Mouse (Mus musculus): ENCODE measurements around the gene Gm7029. TPM values are rescaled to one million over a fixed set of nuclear protein-coding genes. Genes with fewer than 3 reads are reported as not detected.

Gene Gm7029
- polyA plus RNA-seq (2014; fragmentation: Illumina TruSeq; extraction: RNeasy Lipid Tissue Mini Kit (QIAGEN cat#74804); ENCODE audit: low read depth, low replicate concordance) = not detected

GRCm38 (mm10) chr17:33873537-33873936, at the start of gene Gm7029:
Gene Gm7029 (plus strand): TSS chr17:33873837.

DNA sequence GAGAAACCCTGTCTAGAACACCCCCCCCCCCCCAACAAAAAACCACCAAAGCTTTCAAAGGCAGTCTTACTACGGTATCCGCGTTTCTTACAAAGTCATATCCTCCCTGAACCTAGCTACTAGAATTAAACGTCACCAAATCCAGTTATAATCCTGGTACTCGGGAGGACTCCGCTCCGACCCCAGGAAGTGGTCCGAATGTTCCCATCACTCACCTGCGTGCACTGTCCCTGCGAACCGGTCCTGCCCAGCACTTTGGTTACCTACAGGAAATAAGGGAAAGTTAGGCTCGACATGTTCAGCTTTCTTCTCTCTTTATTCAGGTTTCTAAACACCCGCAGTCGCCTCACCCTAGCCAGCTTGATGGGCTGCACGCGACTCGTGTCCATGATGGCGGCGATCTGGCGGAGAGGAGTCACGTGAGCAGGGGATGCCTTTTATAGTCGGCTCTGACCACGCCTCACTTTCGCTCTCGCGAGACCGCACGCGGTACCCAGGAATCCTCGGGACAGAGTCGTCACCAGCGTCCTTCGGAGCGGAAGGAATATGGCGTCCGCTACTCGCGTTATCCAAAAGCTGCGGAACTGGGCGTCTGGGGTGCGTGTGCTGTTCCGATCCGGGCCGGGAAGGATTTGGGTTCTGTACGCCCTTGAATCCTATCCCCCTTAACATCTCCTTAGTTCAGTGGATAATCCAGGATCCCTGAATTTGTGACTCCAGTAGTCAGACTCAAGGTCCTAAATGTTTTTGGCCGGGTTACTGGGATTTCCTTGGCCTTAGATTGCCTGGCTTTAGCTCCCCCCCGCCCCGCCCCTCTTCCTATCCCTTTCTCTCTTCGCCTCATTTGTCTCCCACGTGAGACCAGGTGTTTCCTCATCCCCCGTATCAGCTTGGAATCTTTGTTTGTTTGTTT, 49.3 kb upstream of the Gm7029 start, which contains the start of the genes Rps28 and Ndufa7:
Gene Rps28, minus strand, starts transcription at position 479 of the 913 bp plus-strand sequence.
Gene Ndufa7, plus strand, starts transcription at position 489 of the 913 bp plus-strand sequence.

DNA sequence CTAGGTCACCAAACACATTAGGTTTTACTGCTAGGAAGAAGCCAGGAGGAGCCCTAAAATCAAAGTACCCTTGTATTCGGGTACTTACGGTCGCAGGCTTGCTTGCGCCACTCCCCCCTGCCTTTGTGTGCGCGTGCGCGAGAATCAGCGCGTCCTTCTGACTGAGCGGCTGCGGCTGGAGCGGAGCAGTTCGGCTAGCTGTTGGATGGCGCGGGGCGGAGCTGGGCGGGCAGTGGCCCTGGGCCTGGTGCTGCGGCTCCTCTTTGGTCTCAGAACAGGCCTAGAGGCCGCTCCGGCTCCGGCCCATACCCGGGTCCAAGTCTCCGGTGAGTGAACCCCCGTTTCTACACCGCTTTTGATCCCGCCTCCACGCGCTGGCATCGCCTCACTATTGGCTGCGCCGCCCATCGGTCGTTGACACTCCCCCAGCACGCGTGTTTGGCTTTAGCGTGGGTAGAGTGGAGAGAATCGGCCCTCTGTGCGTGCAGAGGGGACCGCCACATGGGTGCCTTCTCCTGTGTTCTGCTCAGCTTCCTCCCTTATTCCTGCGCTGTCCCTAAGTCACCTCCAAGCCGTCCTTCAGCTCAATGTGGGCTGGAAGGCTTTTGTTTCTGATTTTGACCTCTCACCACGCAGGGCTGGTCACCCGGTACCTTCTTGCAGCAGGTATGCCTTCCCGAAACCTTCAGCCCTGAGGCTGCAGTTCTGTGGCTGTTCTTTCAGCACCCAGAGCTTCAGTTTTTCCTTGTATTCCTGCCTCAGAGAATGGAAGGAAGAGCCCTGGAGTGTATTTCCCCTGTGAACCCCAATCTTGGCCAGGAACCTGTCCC, 30.5 kb upstream of the Gm7029 start, which contains the start of gene Cd320:
Gene Cd320, plus strand, starts transcription at position 126 of the 830 bp plus-strand sequence.

DNA sequence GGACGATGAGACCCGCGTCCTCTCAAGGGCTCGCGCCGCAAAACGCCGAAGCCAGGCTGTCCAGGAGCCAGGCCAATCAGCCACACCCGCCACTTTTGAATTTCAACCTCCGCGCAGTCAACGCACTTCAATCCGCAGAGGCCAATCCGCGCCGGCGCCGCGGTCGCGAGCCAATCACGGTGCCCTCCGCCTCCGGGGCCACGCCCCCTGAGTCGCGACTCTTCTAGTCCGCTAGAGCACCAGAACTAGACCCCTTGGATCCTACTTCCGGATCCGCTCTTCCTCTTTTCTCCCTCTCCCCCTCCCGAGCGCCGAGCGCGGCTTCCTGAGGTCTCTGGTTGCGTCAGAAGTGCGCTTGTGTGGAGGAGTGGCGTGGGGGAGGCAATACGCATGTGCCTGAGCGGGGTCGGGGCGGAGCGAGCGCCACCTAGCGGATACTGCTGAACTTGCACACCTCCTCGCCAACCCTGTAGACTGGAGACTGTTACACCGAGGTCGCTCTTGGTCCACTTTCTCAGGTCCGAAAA, 17.0 kb downstream of the Gm7029 start, which contains the start of gene Kifc1:
Gene Kifc1, minus strand, starts transcription at position 129 of the 527 bp plus-strand sequence.

DNA sequence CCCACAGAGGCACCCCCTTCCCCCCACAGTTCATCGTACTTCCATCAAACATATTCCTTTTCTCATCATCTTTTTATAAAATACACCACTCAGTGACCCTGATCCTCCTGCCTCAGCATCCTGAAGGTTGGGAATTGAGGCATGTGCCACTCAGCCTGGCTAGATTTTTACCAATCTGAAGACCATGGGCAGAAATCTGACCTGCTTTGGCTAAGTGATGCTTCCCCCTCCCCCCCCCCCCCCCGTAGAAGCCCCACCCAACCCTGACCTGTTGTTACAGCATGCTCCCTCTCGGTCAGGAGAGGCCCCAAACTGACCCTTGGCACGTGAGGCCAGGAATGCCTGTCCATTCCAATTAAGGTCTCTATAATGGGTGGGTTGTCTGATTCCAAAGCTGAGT, 31.2 kb downstream of the Gm7029 start, which contains the start of gene Platr17:
Gene Platr17, plus strand, starts transcription at position 301 of the 400 bp plus-strand sequence.

DNA sequence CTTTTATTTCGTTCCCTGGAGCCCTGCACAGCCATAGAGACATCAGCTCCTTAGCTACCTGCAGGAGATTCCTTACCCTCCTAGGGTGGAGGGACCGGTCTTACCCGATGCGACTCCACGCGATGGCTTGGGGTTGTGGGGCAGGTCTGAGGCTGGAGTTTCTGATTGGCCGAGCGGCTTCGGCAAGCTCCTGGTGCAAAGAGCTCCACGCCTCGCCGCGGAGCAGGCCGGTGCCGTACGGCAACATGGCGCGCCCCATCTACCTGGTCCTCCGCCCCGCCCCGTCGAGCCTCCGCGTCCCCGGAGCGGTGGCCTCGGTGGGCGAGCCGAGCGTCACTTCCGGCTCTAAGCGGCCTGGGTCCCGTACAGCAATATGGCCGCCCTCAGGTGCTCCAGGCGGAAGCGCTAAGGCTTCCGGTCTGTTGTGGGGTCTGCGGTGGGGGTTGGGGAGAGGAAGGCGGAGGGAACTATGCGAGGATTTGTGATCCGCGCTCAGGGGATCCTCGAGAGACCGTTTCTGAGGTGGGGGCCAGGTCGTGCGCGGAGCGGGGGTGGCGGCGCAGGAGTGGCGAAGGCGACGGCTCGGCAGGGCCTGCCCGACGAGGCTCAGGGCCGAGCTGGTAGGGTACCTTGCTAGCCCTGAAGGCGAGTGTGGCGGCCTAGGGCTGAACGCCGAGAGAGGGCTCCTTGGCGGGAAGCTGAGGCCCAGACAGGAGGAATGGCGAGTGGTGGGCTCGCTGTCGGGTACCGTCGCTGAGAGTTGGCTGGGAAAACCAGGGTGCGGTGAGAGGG, 35.6 kb downstream of the Gm7029 start, which contains the start of gene Daxx:
Gene Daxx, plus strand, starts transcription at position 338 of the 792 bp plus-strand sequence.

DNA sequence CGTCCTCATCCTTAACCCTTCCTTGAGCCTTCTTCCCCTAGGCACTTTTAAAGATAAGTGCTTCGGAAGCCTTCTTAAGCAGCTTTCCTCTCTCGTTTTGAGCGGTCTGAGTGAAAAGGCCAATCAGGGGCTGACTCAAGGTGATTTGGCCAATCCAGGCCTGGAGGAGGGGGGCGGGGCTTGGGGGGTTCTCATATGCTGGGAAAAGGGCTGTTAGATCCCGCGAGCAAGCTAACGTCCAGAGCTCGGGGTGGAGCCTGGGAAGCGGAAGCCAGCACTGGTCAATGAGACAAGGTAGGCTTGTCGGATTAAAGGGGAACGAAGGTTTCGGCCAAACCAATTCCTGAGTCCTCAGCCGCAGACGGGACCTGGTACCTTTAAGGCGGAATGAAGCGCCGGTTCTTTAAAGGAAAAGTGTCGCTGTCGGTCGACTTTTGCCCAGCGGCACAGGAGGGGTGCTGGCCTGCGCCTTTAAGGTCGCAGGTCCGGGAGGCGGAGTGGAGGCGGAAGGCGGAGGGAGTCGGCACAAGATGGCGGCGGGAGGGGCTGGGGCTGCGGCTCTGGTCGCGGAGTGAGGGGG, 42.1 kb downstream of the Gm7029 start, which contains the start of the genes Tapbp and Zbtb22:
Gene Tapbp, plus strand, starts transcription at position 229 of the 580 bp plus-strand sequence.
Gene Zbtb22, plus strand, starts transcription at position 234 of the 580 bp plus-strand sequence.

Other genes starting within 250 kb of the Gm7029 start
- gene Zfp414, start 244.7 kb upstream of the Gm7029 start, polyA plus RNA-seq (2014; fragmentation: Illumina TruSeq; extraction: RNeasy Lipid Tissue Mini Kit (QIAGEN cat#74804); ENCODE audit: low read depth, low replicate concordance) = 3.4 TPM
- not detected for gene Pram1, start 235.8 kb upstream of the Gm7029 start, polyA plus RNA-seq (2014; fragmentation: Illumina TruSeq; extraction: RNeasy Lipid Tissue Mini Kit (QIAGEN cat#74804); ENCODE audit: low read depth, low replicate concordance)
- gene Hnrnpm, start 187.0 kb upstream of the Gm7029 start, polyA plus RNA-seq (2014; fragmentation: Illumina TruSeq; extraction: RNeasy Lipid Tissue Mini Kit (QIAGEN cat#74804); ENCODE audit: low read depth, low replicate concordance) = 275 TPM
- gene March2, start 155.2 kb upstream of the Gm7029 start, polyA plus RNA-seq (2014; fragmentation: Illumina TruSeq; extraction: RNeasy Lipid Tissue Mini Kit (QIAGEN cat#74804); ENCODE audit: low read depth, low replicate concordance) = 17.2 TPM
- gene Rab11b, start 113.3 kb upstream of the Gm7029 start, polyA plus RNA-seq (2014; fragmentation: Illumina TruSeq; extraction: RNeasy Lipid Tissue Mini Kit (QIAGEN cat#74804); ENCODE audit: low read depth, low replicate concordance) = 8.2 TPM
- 0.36 TPM for gene Angptl4, start 92.0 kb upstream of the Gm7029 start, polyA plus RNA-seq (2014; fragmentation: Illumina TruSeq; extraction: RNeasy Lipid Tissue Mini Kit (QIAGEN cat#74804); ENCODE audit: low read depth, low replicate concordance)
- gene Kank3, start 63.3 kb upstream of the Gm7029 start, polyA plus RNA-seq (2014; fragmentation: Illumina TruSeq; extraction: RNeasy Lipid Tissue Mini Kit (QIAGEN cat#74804); ENCODE audit: low read depth, low replicate concordance) = 15.3 TPM
- 54.7 TPM for gene Rps28, start 49.3 kb upstream of the Gm7029 start, polyA plus RNA-seq (2014; fragmentation: Illumina TruSeq; extraction: RNeasy Lipid Tissue Mini Kit (QIAGEN cat#74804); ENCODE audit: low read depth, low replicate concordance)
- 19.3 TPM for gene Ndufa7, start 49.3 kb upstream of the Gm7029 start, polyA plus RNA-seq (2014; fragmentation: Illumina TruSeq; extraction: RNeasy Lipid Tissue Mini Kit (QIAGEN cat#74804); ENCODE audit: low read depth, low replicate concordance)
- gene Cd320, start 30.7 kb upstream of the Gm7029 start, polyA plus RNA-seq (2014; fragmentation: Illumina TruSeq; extraction: RNeasy Lipid Tissue Mini Kit (QIAGEN cat#74804); ENCODE audit: low read depth, low replicate concordance) = 36.7 TPM
- 3.2 TPM for gene Kifc1, start 16.8 kb downstream of the Gm7029 start, polyA plus RNA-seq (2014; fragmentation: Illumina TruSeq; extraction: RNeasy Lipid Tissue Mini Kit (QIAGEN cat#74804); ENCODE audit: low read depth, low replicate concordance)
- 0.48 TPM for gene Platr17, start 31.3 kb downstream of the Gm7029 start, polyA plus RNA-seq (2014; fragmentation: Illumina TruSeq; extraction: RNeasy Lipid Tissue Mini Kit (QIAGEN cat#74804); ENCODE audit: low read depth, low replicate concordance)
- 31.5 TPM for gene Daxx, start 35.6 kb downstream of the Gm7029 start, polyA plus RNA-seq (2014; fragmentation: Illumina TruSeq; extraction: RNeasy Lipid Tissue Mini Kit (QIAGEN cat#74804); ENCODE audit: low read depth, low replicate concordance)
- 25.5 TPM for gene Tapbp, start 42.1 kb downstream of the Gm7029 start, polyA plus RNA-seq (2014; fragmentation: Illumina TruSeq; extraction: RNeasy Lipid Tissue Mini Kit (QIAGEN cat#74804); ENCODE audit: low read depth, low replicate concordance)
- gene Zbtb22, start 42.1 kb downstream of the Gm7029 start, polyA plus RNA-seq (2014; fragmentation: Illumina TruSeq; extraction: RNeasy Lipid Tissue Mini Kit (QIAGEN cat#74804); ENCODE audit: low read depth, low replicate concordance) = 3.0 TPM
- 6.7 TPM for gene Rgl2, start 55.7 kb downstream of the Gm7029 start, polyA plus RNA-seq (2014; fragmentation: Illumina TruSeq; extraction: RNeasy Lipid Tissue Mini Kit (QIAGEN cat#74804); ENCODE audit: low read depth, low replicate concordance)
- 14.6 TPM for gene Pfdn6, start 66.5 kb downstream of the Gm7029 start, polyA plus RNA-seq (2014; fragmentation: Illumina TruSeq; extraction: RNeasy Lipid Tissue Mini Kit (QIAGEN cat#74804); ENCODE audit: low read depth, low replicate concordance)
- 1.1 TPM for gene Wdr46, start 66.8 kb downstream of the Gm7029 start, polyA plus RNA-seq (2014; fragmentation: Illumina TruSeq; extraction: RNeasy Lipid Tissue Mini Kit (QIAGEN cat#74804); ENCODE audit: low read depth, low replicate concordance)
- gene B3galt4, start 77.7 kb downstream of the Gm7029 start, polyA plus RNA-seq (2014; fragmentation: Illumina TruSeq; extraction: RNeasy Lipid Tissue Mini Kit (QIAGEN cat#74804); ENCODE audit: low read depth, low replicate concordance) = 0.25 TPM
- gene Vps52, start 82.0 kb downstream of the Gm7029 start, polyA plus RNA-seq (2014; fragmentation: Illumina TruSeq; extraction: RNeasy Lipid Tissue Mini Kit (QIAGEN cat#74804); ENCODE audit: low read depth, low replicate concordance) = 6.9 TPM
- 19.7 TPM for gene Rps18, start 82.2 kb downstream of the Gm7029 start, polyA plus RNA-seq (2014; fragmentation: Illumina TruSeq; extraction: RNeasy Lipid Tissue Mini Kit (QIAGEN cat#74804); ENCODE audit: low read depth, low replicate concordance)
- 48.0 TPM for gene H2-K1, start 126.5 kb downstream of the Gm7029 start, polyA plus RNA-seq (2014; fragmentation: Illumina TruSeq; extraction: RNeasy Lipid Tissue Mini Kit (QIAGEN cat#74804); ENCODE audit: low read depth, low replicate concordance)
- 1.3 TPM for gene Ring1, start 150.8 kb downstream of the Gm7029 start, polyA plus RNA-seq (2014; fragmentation: Illumina TruSeq; extraction: RNeasy Lipid Tissue Mini Kit (QIAGEN cat#74804); ENCODE audit: low read depth, low replicate concordance)
- gene H2-Ke6, start 154.2 kb downstream of the Gm7029 start, polyA plus RNA-seq (2014; fragmentation: Illumina TruSeq; extraction: RNeasy Lipid Tissue Mini Kit (QIAGEN cat#74804); ENCODE audit: low read depth, low replicate concordance) = 2.2 TPM
- gene Slc39a7, start 157.8 kb downstream of the Gm7029 start, polyA plus RNA-seq (2014; fragmentation: Illumina TruSeq; extraction: RNeasy Lipid Tissue Mini Kit (QIAGEN cat#74804); ENCODE audit: low read depth, low replicate concordance) = 0.11 TPM
- gene Rxrb, start 158.0 kb downstream of the Gm7029 start, polyA plus RNA-seq (2014; fragmentation: Illumina TruSeq; extraction: RNeasy Lipid Tissue Mini Kit (QIAGEN cat#74804); ENCODE audit: low read depth, low replicate concordance) = 0.55 TPM
- gene Col11a2, start 165.6 kb downstream of the Gm7029 start, polyA plus RNA-seq (2014; fragmentation: Illumina TruSeq; extraction: RNeasy Lipid Tissue Mini Kit (QIAGEN cat#74804); ENCODE audit: low read depth, low replicate concordance) = 0.07 TPM
- gene H2-Oa, start 218.5 kb downstream of the Gm7029 start, polyA plus RNA-seq (2014; fragmentation: Illumina TruSeq; extraction: RNeasy Lipid Tissue Mini Kit (QIAGEN cat#74804); ENCODE audit: low read depth, low replicate concordance) = not detected
- 1.9 TPM for gene H2-DMa, start 245.7 kb downstream of the Gm7029 start, polyA plus RNA-seq (2014; fragmentation: Illumina TruSeq; extraction: RNeasy Lipid Tissue Mini Kit (QIAGEN cat#74804); ENCODE audit: low read depth, low replicate concordance)
- gene Brd2, start 248.8 kb downstream of the Gm7029 start, polyA plus RNA-seq (2014; fragmentation: Illumina TruSeq; extraction: RNeasy Lipid Tissue Mini Kit (QIAGEN cat#74804); ENCODE audit: low read depth, low replicate concordance) = 414 TPM